Mouse (Mus musculus) CH12F3 (cell line): ENCODE results near the gene Myh1.

ENCODE experiments used
- in situ Hi-C: fragments of 300-500 bp; cut with MboI; formaldehyde crosslinking; loops from 2 replicates; pipeline ENCODE4 v1.14.3; 2020; ENCODE audit warnings: low sequenced_read_pairs

The Myh1 gene

GRCm38 (mm10) chr11:67199752-67200151 is at the start of gene Myh1:
Myh1 (plus strand) TSS chr11:67200052.
- in situ Hi-C loops = no loop called here

- in situ Hi-C loops = no loop called here
Observed at GRCm38 (mm10) chr11:67150237-67150636, 49.6 kb upstream of the Myh1 start.

- in situ Hi-C loops = no loop called here
Observed at GRCm38 (mm10) chr11:67151159-67151558, 48.7 kb upstream of the Myh1 start.

GRCm38 (mm10) chr11:67151651-67152630 is 47.9 kb upstream of the Myh1 start:
- in situ Hi-C loops = no loop called here

- in situ Hi-C loops = no loop called here
Observed at GRCm38 (mm10) chr11:67153123-67153522, 46.7 kb upstream of the Myh1 start.

- in situ Hi-C loops = no loop called here
Observed at GRCm38 (mm10) chr11:67153843-67154242, 46.0 kb upstream of the Myh1 start.

- in situ Hi-C loops = no loop called here
Observed at GRCm38 (mm10) chr11:67155650-67156049, 44.2 kb upstream of the Myh1 start.

GRCm38 (mm10) chr11:67160131-67160530 is 39.7 kb upstream of the Myh1 start:
- in situ Hi-C loops = no loop called here

GRCm38 (mm10) chr11:67163701-67164100 is 36.2 kb upstream of the Myh1 start:
- in situ Hi-C loops = no loop called here

GRCm38 (mm10) chr11:67164851-67165250 is 35.0 kb upstream of the Myh1 start:
- in situ Hi-C loops = no loop called here

- in situ Hi-C loops = no loop called here
Observed at GRCm38 (mm10) chr11:67169301-67169700, 30.6 kb upstream of the Myh1 start.

GRCm38 (mm10) chr11:67170727-67171126 is 29.1 kb upstream of the Myh1 start, which contains the start of gene Myh2:
Myh2 (plus strand) TSS chr11:67171027.
- in situ Hi-C loops = no loop called here

- in situ Hi-C loops = no loop called here
Observed at GRCm38 (mm10) chr11:67172439-67172838, 27.4 kb upstream of the Myh1 start.

GRCm38 (mm10) chr11:67176376-67176775 is 23.5 kb upstream of the Myh1 start:
- in situ Hi-C loops = no loop called here

GRCm38 (mm10) chr11:67190316-67190715 is 9.5 kb upstream of the Myh1 start:
- in situ Hi-C loops = no loop called here

- in situ Hi-C loops = no loop called here
Observed at GRCm38 (mm10) chr11:67190814-67191213, 9.0 kb upstream of the Myh1 start.

GRCm38 (mm10) chr11:67191496-67191895 is 8.4 kb upstream of the Myh1 start:
- in situ Hi-C loops = no loop called here

GRCm38 (mm10) chr11:67199321-67199720 is 531 bp upstream of the Myh1 start:
- in situ Hi-C loops = no loop called here

GRCm38 (mm10) chr11:67204766-67205165 is 4.9 kb downstream of the Myh1 start:
- in situ Hi-C loops = no loop called here

- in situ Hi-C loops = no loop called here
Observed at GRCm38 (mm10) chr11:67221803-67222202, 22.0 kb downstream of the Myh1 start.

GRCm38 (mm10) chr11:67224466-67224865 is 24.6 kb downstream of the Myh1 start:
- in situ Hi-C loops = no loop called here

- in situ Hi-C loops = no loop called here
Observed at GRCm38 (mm10) chr11:67228731-67229130, 28.9 kb downstream of the Myh1 start.
